Mouse (Mus musculus): ENCODE data around the gene Senp2. TPM values are rescaled to one million over a fixed set of nuclear protein-coding genes. Genes with fewer than 3 reads are reported as not detected.
A peak's percentile ranks its signal among the peaks of the same experiment; 100 is the strongest.

Gene Senp2
- polyA plus RNA-seq, 1 experiment from 2014 or later, result 17.8 TPM

- Histone ChIP-seq H3K27me3 (replicated peaks; ENCODE audit: control insufficient read depth, insufficient read depth, low read length) (no peaks in the 10 kb centered on the region), H3K9me3 (ENCODE audit: control insufficient read depth) (no peaks in the 10 kb centered on the region), H3K36me3 (ENCODE audit: control insufficient read depth, insufficient read depth) (peaks cover 52% of the 10 kb centered on the region), H3K27ac (ENCODE audit: low read depth, low read length) (no peak overlapping the region), H3K4me3 (ENCODE audit: low read depth, low read length) (no peak overlapping the region), H3K4me1 (replicated peaks; ENCODE audit: control insufficient read depth, insufficient read depth, low read length) (no peaks in the 10 kb centered on the region), H3K9ac (ENCODE audit: low read depth, low read length) (no peak overlapping the region), H3K4me2 (replicated peaks; ENCODE audit: low read depth) (no peak overlapping the region)
- TF ChIP-seq CTCF (IDR thresholded peaks at IDR 0.05; ENCODE audit: low read depth), result no peak
- 96% methylated on average over 1 of the region's 1 CpGs for WGBS
- no peak for ATAC-seq
Observed at GRCm38 (mm10) chr16:22039978-22040377, 30.7 kb downstream of the Senp2 start.

- no peak overlapping the region for H3K4me3 ChIP-seq (ENCODE audit: low read depth, low read length)
- TF ChIP-seq CTCF (IDR thresholded peaks at IDR 0.05; ENCODE audit: low read depth), result no peak
- no peaks in the 10 kb centered on the region for H3K4me1 ChIP-seq (replicated peaks; ENCODE audit: control insufficient read depth, insufficient read depth, low read length)
- peaks cover 61% of the 10 kb centered on the region for H3K36me3 ChIP-seq (ENCODE audit: control insufficient read depth, insufficient read depth)
- WGBS, result 46% methylated on average over 4 of the region's 4 CpGs
- H3K9ac ChIP-seq (ENCODE audit: low read depth, low read length), result no peak overlapping the region
- no peaks in the 10 kb centered on the region for H3K27me3 ChIP-seq (replicated peaks; ENCODE audit: control insufficient read depth, insufficient read depth, low read length)
- ATAC-seq, result no peak
- no peaks in the 10 kb centered on the region for H3K9me3 ChIP-seq (ENCODE audit: control insufficient read depth)
- H3K4me2 ChIP-seq (replicated peaks; ENCODE audit: low read depth), result no peak overlapping the region
- H3K27ac ChIP-seq (ENCODE audit: low read depth, low read length), result no peak overlapping the region
Observed at GRCm38 (mm10) chr16:22043830-22044229, 34.5 kb downstream of the Senp2 start.

GRCm38 (mm10) chr16:22045930-22046329 lies 36.6 kb downstream of the Senp2 start:
- ATAC-seq, result no peak
- no peak for TF ChIP-seq CTCF (IDR thresholded peaks at IDR 0.05; ENCODE audit: low read depth)
- Histone ChIP-seq H3K27ac (ENCODE audit: low read depth, low read length) (no peak overlapping the region), H3K4me1 (replicated peaks; ENCODE audit: control insufficient read depth, insufficient read depth, low read length) (no peaks in the 10 kb centered on the region), H3K4me3 (ENCODE audit: low read depth, low read length) (no peak overlapping the region), H3K9me3 (ENCODE audit: control insufficient read depth) (no peaks in the 10 kb centered on the region), H3K27me3 (replicated peaks; ENCODE audit: control insufficient read depth, insufficient read depth, low read length) (no peaks in the 10 kb centered on the region), H3K9ac (ENCODE audit: low read depth, low read length) (no peak overlapping the region), H3K4me2 (replicated peaks; ENCODE audit: low read depth) (no peak overlapping the region), H3K36me3 (ENCODE audit: control insufficient read depth, insufficient read depth) (peaks cover 51% of the 10 kb centered on the region)
- 90% methylated on average over 3 of the region's 3 CpGs for WGBS

GRCm38 (mm10) chr16:22046739-22047366 lies 37.6 kb downstream of the Senp2 start:
- no peaks in the 10 kb centered on the region for H3K9me3 ChIP-seq (ENCODE audit: control insufficient read depth)
- no peak for ATAC-seq
- H3K4me1 ChIP-seq (replicated peaks; ENCODE audit: control insufficient read depth, insufficient read depth, low read length), result no peaks in the 10 kb centered on the region
- H3K27me3 ChIP-seq (replicated peaks; ENCODE audit: control insufficient read depth, insufficient read depth, low read length), result no peaks in the 10 kb centered on the region
- H3K4me3 ChIP-seq (ENCODE audit: low read depth, low read length), result no peak overlapping the region
- H3K9ac ChIP-seq (ENCODE audit: low read depth, low read length), result no peak overlapping the region
- WGBS, result 88% methylated on average over 10 of the region's 10 CpGs
- no peak for TF ChIP-seq CTCF (IDR thresholded peaks at IDR 0.05; ENCODE audit: low read depth)
- H3K27ac ChIP-seq (ENCODE audit: low read depth, low read length), result no peak overlapping the region
- peaks cover 46% of the 10 kb centered on the region for H3K36me3 ChIP-seq (ENCODE audit: control insufficient read depth, insufficient read depth)
- H3K4me2 ChIP-seq (replicated peaks; ENCODE audit: low read depth), result no peak overlapping the region

- H3K9me3 ChIP-seq (ENCODE audit: control insufficient read depth), result no peaks in the 10 kb centered on the region
- TF ChIP-seq CTCF (IDR thresholded peaks at IDR 0.05; ENCODE audit: low read depth), result no peak
- ATAC-seq, result no peak
- no peak overlapping the region for H3K9ac ChIP-seq (ENCODE audit: low read depth, low read length)
- H3K4me2 ChIP-seq (replicated peaks; ENCODE audit: low read depth), result no peak overlapping the region
- no peak overlapping the region for H3K27ac ChIP-seq (ENCODE audit: low read depth, low read length)
- no peaks in the 10 kb centered on the region for H3K27me3 ChIP-seq (replicated peaks; ENCODE audit: control insufficient read depth, insufficient read depth, low read length)
- H3K4me3 ChIP-seq (ENCODE audit: low read depth, low read length), result no peak overlapping the region
- 96% methylated on average over 21 of the region's 21 CpGs for WGBS
- 0 out of 2 replicates have a peak, but pooled peaks cover 3% of the 10 kb centered on the region for H3K36me3 ChIP-seq (ENCODE audit: control insufficient read depth, insufficient read depth)
- H3K4me1 ChIP-seq (replicated peaks; ENCODE audit: control insufficient read depth, insufficient read depth, low read length), result no peaks in the 10 kb centered on the region
Observed at GRCm38 (mm10) chr16:22053411-22053810, 44.1 kb downstream of the Senp2 start.

GRCm38 (mm10) chr16:22057498-22057897 lies 48.2 kb downstream of the Senp2 start:
- no peak overlapping the region for H3K27ac ChIP-seq (ENCODE audit: low read depth, low read length)
- H3K4me1 ChIP-seq (replicated peaks; ENCODE audit: control insufficient read depth, insufficient read depth, low read length), result no peaks in the 10 kb centered on the region
- H3K36me3 ChIP-seq (ENCODE audit: control insufficient read depth, insufficient read depth), result peaks cover 34% of the 10 kb centered on the region
- H3K9me3 ChIP-seq (ENCODE audit: control insufficient read depth), result no peaks in the 10 kb centered on the region
- no peak overlapping the region for H3K4me3 ChIP-seq (ENCODE audit: low read depth, low read length)
- 0 out of 2 replicates have a peak, but pooled peaks have one; percentile 12 for ATAC-seq
- H3K27me3 ChIP-seq (replicated peaks; ENCODE audit: control insufficient read depth, insufficient read depth, low read length), result no peaks in the 10 kb centered on the region
- H3K9ac ChIP-seq (ENCODE audit: low read depth, low read length), result no peak overlapping the region
- no peak for TF ChIP-seq CTCF (IDR thresholded peaks at IDR 0.05; ENCODE audit: low read depth)
- H3K4me2 ChIP-seq (replicated peaks; ENCODE audit: low read depth), result no peak overlapping the region
- WGBS, result 74% methylated on average over 6 of the region's 6 CpGs
